Mouse (Mus musculus) small intestine, adult 2 months (tissue): ENCODE results near the gene Olfr1043. TPM values are rescaled to one million over a fixed set of nuclear protein-coding genes. Genes with fewer than 3 reads are reported as not detected.
"Not testable (repeated sequence)": the region's sequence is repeated elsewhere in the genome, so short reads cannot be mapped to it uniquely, and the experiment has no call there.

ENCODE experiments used
- H3K27ac ChIP-seq: fragments of 200-500 bp; 2 replicates; pipeline ENCODE4 v1.5.1; 2012; ENCODE audit warnings: low read depth, low read length, control low read depth, inconsistent platforms; ENCODE audit not compliant: insufficient read depth
- H3K27me3 ChIP-seq: fragments of 200-500 bp; 2 replicates; pipeline ENCODE4 v1.6.1; 2012; ENCODE audit warnings: mild to moderate bottlenecking, moderate library complexity, low read length, inconsistent platforms; ENCODE audit not compliant: control insufficient read depth, insufficient read depth
- H3K36me3 ChIP-seq: fragments of 200-500 bp; 2 replicates; pipeline ENCODE4 v1.6.1; 2012; ENCODE audit warnings: mild to moderate bottlenecking, low read length, control low read depth, inconsistent platforms; ENCODE audit not compliant: control insufficient read depth, insufficient read depth
- H3K4me1 ChIP-seq: fragments of 200-500 bp; 2 replicates; pipeline ENCODE4 v1.6.1; 2012; ENCODE audit warnings: low read length, inconsistent platforms, mixed read lengths; ENCODE audit not compliant: control insufficient read depth, insufficient read depth, insufficient read length
- H3K4me3 ChIP-seq: fragments of 200-500 bp; 2 replicates; pipeline ENCODE4 v1.5.1; 2012; ENCODE audit warnings: low read depth, mild to moderate bottlenecking, control low read depth, inconsistent platforms, low read length, moderate library complexity
- CTCF ChIP-seq: fragments of 200-500 bp; IDR thresholded peaks from 2 replicates; pipeline ENCODE4 v1.5.1; 2012; ENCODE audit warnings: low read depth, mild to moderate bottlenecking, control low read depth, inconsistent platforms, low read length, moderate library complexity, mixed read lengths; ENCODE audit not compliant: insufficient replicate concordance, insufficient read length; ENCODE audit errors: extremely low read depth
- POLR2A ChIP-seq: fragments of 200-500 bp; IDR thresholded peaks from 2 replicates; pipeline ENCODE4 v1.6.1; 2012; ENCODE audit warnings: low read depth, mild to moderate bottlenecking, control low read depth, inconsistent platforms, low read length, moderate library complexity
- WGBS: fragments of 180-500 bp; shearing (Covaris S2); methylation state at CpG from one replicate; pipeline ENCODE4 v1.1.7; 2018; 5-methylcytosine and 5-hydroxymethylcytosine counted together
- polyA plus RNA-seq: library from polyadenylated mRNA; depleted of rRNA; stranded (reverse); fragments of >200 nt; gene quantifications from 2 replicates; pipeline ENCODE4 v1.2.3, GENCODE M21; 2012; rRNA removed

Olfr1043 gene
- not detected in 2 replicates for polyA plus RNA-seq

- Histone ChIP-seq H3K27ac (no peak within 1 kb of the TSS), H3K4me3 (no peak within 1 kb of the TSS), H3K27me3 (no peaks in the 10 kb centered on the region), H3K4me1 (no peaks in the 10 kb centered on the region), H3K36me3 (no peaks in the 10 kb centered on the region)
- no peak for TF ChIP-seq CTCF
- 86% methylated on average over 2 of the region's 2 CpGs for WGBS
Measured at GRCm38 (mm10) chr2:86167422-86167821, at the start of gene Olfr1043. Olfr1043 (minus strand) TSS chr2:86167522.

GRCm38 (mm10) chr2:86202909-86203308 is 35.6 kb upstream of the Olfr1043 start, which contains the start of gene Olfr1045:
Olfr1045 (minus strand) TSS chr2:86203009.
- Histone ChIP-seq H3K27ac (no peak within 1 kb of the TSS), H3K4me1 (no peaks in the 10 kb centered on the region), H3K27me3 (no peaks in the 10 kb centered on the region), H3K36me3 (no peaks in the 10 kb centered on the region), H3K4me3 (no peak within 1 kb of the TSS)
- no peak for TF ChIP-seq POLR2A
- no peak for TF ChIP-seq CTCF

- WGBS: 26% methylated on average over 1 of the region's 1 CpGs
- TF ChIP-seq POLR2A (no peak), CTCF (no peak)
- H3K27ac ChIP-seq: no peak overlapping the region
- H3K4me1 ChIP-seq: no peaks in the 10 kb centered on the region
- H3K27me3 ChIP-seq: no peaks in the 10 kb centered on the region
- H3K36me3 ChIP-seq: no peaks in the 10 kb centered on the region
- no peak overlapping the region for H3K4me3 ChIP-seq
Measured at GRCm38 (mm10) chr2:86195863-86196262, 28.5 kb upstream of the Olfr1043 start.

- H3K4me3 ChIP-seq: no peak within 1 kb of the TSS
- no peak for TF ChIP-seq CTCF
- TF ChIP-seq POLR2A: no peak
- no peak within 1 kb of the TSS for H3K27ac ChIP-seq
- no peaks in the 10 kb centered on the region for H3K36me3 ChIP-seq
- H3K4me1 ChIP-seq: no peaks in the 10 kb centered on the region
- no peaks in the 10 kb centered on the region for H3K27me3 ChIP-seq
Measured at GRCm38 (mm10) chr2:86185583-86185982, 18.3 kb upstream of the Olfr1043 start, which contains the start of gene Olfr52. Olfr52 (minus strand) TSS chr2:86185683.

- TF ChIP-seq POLR2A: no peak
- no peak for TF ChIP-seq CTCF
Measured at GRCm38 (mm10) chr2:86179950-86180349, 12.6 kb upstream of the Olfr1043 start.

GRCm38 (mm10) chr2:86177720-86178119 is 10.4 kb upstream of the Olfr1043 start, which contains the start of gene Olfr1044:
Olfr1044 (minus strand) TSS chr2:86177820.
- no peaks in the 10 kb centered on the region for H3K4me1 ChIP-seq
- no peaks in the 10 kb centered on the region for H3K36me3 ChIP-seq
- no peaks in the 10 kb centered on the region for H3K27me3 ChIP-seq
- TF ChIP-seq CTCF (no peak), POLR2A (no peak)
- H3K4me3 ChIP-seq: no peak within 1 kb of the TSS
- no peak within 1 kb of the TSS for H3K27ac ChIP-seq

More at GRCm38 (mm10) chr2:86179950-86180349, 12.6 kb upstream of the Olfr1043 start:
- H3K4me3 ChIP-seq: no peak overlapping the region
- no peaks in the 10 kb centered on the region for H3K27me3 ChIP-seq
- H3K27ac ChIP-seq: no peak overlapping the region
- H3K36me3 ChIP-seq: no peaks in the 10 kb centered on the region
- 80% methylated on average over 3 of the region's 3 CpGs for WGBS
- H3K4me1 ChIP-seq: no peaks in the 10 kb centered on the region

GRCm38 (mm10) chr2:86175422-86175821 is 8.1 kb upstream of the Olfr1043 start:
- H3K4me1 ChIP-seq, H3K27ac ChIP-seq, H3K27me3 ChIP-seq, H3K4me3 ChIP-seq, H3K36me3 ChIP-seq: not testable (repeated sequence)
- WGBS: 73% methylated on average over 7 of the region's 7 CpGs

GRCm38 (mm10) chr2:86161738-86162137 is 5.6 kb downstream of the Olfr1043 start, which contains the start of gene Olfr1042:
Olfr1042 (minus strand) TSS chr2:86161838.
- Histone ChIP-seq H3K4me1 (no peaks in the 10 kb centered on the region), H3K27ac (no peak within 1 kb of the TSS), H3K27me3 (no peaks in the 10 kb centered on the region), H3K4me3 (no peak within 1 kb of the TSS), H3K36me3 (no peaks in the 10 kb centered on the region)
- no peak for TF ChIP-seq CTCF
- no peak for TF ChIP-seq POLR2A
- 84% methylated on average over 2 of the region's 2 CpGs for WGBS
